In the genomic region with DNA sequence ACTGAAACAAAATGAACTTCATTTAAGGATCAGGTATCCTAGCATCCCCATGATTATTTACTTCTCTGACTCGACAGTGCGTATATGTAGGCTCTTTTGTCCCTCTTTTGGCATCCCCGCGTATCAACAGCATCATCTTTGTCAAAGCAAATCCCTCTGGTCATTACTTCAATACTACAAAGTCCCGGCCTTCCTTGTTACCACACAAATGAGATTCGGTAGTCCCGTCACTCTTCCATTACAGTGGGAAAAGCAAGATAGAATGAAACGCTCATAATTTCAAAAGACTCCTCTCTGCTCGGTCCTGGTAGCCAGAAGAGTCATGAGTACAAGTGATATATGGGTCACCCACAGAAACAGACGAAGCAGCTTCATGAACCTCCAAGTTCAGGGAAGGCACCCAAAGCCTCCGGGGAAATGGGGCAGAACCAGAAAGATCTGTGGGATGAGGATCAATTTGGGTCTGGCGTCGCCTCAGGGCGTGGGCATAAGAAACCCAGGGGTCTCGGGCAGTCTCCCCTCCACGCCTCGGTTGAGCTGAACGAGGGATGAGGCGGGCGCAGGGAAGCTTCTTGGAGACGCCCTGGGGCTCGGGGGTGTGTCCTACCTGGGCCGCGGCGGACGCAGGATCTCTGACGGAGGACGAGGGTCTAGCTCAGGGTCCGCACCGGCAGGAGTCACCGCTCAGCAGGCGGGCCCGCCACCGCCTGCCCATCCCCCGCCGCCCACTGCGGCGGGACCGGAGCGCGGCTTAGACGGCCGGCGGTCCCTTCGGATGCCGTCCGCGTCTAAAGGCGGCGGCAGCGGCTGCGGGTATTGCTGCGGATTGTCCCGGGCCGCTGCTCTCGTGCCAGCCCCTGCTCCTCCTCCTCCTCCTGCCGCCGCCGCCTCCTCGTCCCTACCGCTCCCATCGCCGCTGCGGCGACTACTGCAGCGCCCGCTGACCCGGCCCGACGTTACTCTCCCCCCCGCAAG, we compare ENCODE assay signal across 8 mouse cellular contexts. TPM values are rescaled to one million over a fixed set of nuclear protein-coding genes. Genes with fewer than 3 reads are reported as not detected.
A peak's percentile ranks its signal among the peaks of the same experiment; 100 is the strongest.
DNase-seq lines count a peak whose midpoint lies in the region; ATAC-seq and TF ChIP-seq lines count a peak whose summit lies in the region.

A gene (minus strand): TSS at position 680 of the 975 bp plus-strand sequence.

- H3K4me3 ChIP-seq in heart, adult 2 months = peak within 1 kb of the TSS; percentile 72
- H3K4me3 ChIP-seq in kidney, postnatal 0 days (replicated peaks; ENCODE audit: low read depth, low read length) = peak within 1 kb of the TSS; percentile 77
- H3K4me3 ChIP-seq in liver, postnatal 0 days (ENCODE audit: low read depth, low read length) = peak within 1 kb of the TSS; percentile 77
- H3K4me3 ChIP-seq in neural tube, embryonic 15.5 days (replicated peaks) = peak within 1 kb of the TSS; percentile 97

- WGBS in heart, adult 2 months = under 1% methylated on average over 70 of the region's 71 CpGs
- WGBS in kidney, postnatal 0 days = under 1% methylated on average over 64 of the region's 71 CpGs
- WGBS in liver, postnatal 0 days (ENCODE audit: insufficient replicate concordance) = 2% methylated on average over 64 of the region's 71 CpGs
- WGBS in neural tube, embryonic 15.5 days = under 1% methylated on average over 58 of the region's 71 CpGs

- no peak for TF ChIP-seq CTCF in heart, adult 2 months (IDR thresholded peaks at IDR 0.05)
- TF ChIP-seq CTCF in kidney, postnatal 0 days (IDR thresholded peaks at IDR 0.05; ENCODE audit: low read depth) = no peak
- no peak for TF ChIP-seq CTCF in liver, postnatal 0 days (IDR thresholded peaks at IDR 0.05; ENCODE audit: low read depth)

- no peak for TF ChIP-seq EP300 in heart, adult 2 months (IDR thresholded peaks at IDR 0.05; ENCODE audit: insufficient read depth, low read depth, low read length)
- no peak for TF ChIP-seq EP300 in liver, postnatal 0 days (IDR thresholded peaks at IDR 0.05; ENCODE audit: low read depth)

- no peaks in the 10 kb centered on the region for H3K27me3 ChIP-seq in heart, adult 2 months (ENCODE audit: control insufficient read depth, insufficient read depth, low read length)
- H3K27me3 ChIP-seq in kidney, postnatal 0 days (ENCODE audit: insufficient read depth, low read length) = no peaks in the 10 kb centered on the region
- no peaks in the 10 kb centered on the region for H3K27me3 ChIP-seq in liver, postnatal 0 days (ENCODE audit: insufficient read depth, low read length)
- no peaks in the 10 kb centered on the region for H3K27me3 ChIP-seq in neural tube, embryonic 15.5 days (replicated peaks)

- no peaks in the 10 kb centered on the region for H3K9me3 ChIP-seq in kidney, postnatal 0 days (replicated peaks; ENCODE audit: low read length)
- no peaks in the 10 kb centered on the region for H3K9me3 ChIP-seq in liver, postnatal 0 days (ENCODE audit: low read length)
- no peaks in the 10 kb centered on the region for H3K9me3 ChIP-seq in neural tube, embryonic 15.5 days (replicated peaks)

- H3K4me2 ChIP-seq in kidney, postnatal 0 days (ENCODE audit: low read length) = peak within 1 kb of the TSS; percentile 90
- H3K4me2 ChIP-seq in liver, postnatal 0 days (ENCODE audit: low read depth, low read length) = peak within 1 kb of the TSS; percentile 93
- peak within 1 kb of the TSS; percentile 68 for H3K4me2 ChIP-seq in neural tube, embryonic 15.5 days

- peaks cover 1% of the 10 kb centered on the region; the same call in 1 of the 2 replicates for H3K4me1 ChIP-seq in heart, adult 2 months (ENCODE audit: control insufficient read depth, insufficient read depth, low read length)
- H3K4me1 ChIP-seq in kidney, postnatal 0 days (replicated peaks; ENCODE audit: insufficient read depth, low read length) = no peaks in the 10 kb centered on the region
- peaks cover 12% of the 10 kb centered on the region for H3K4me1 ChIP-seq in liver, postnatal 0 days (ENCODE audit: insufficient read depth)
- H3K4me1 ChIP-seq in neural tube, embryonic 15.5 days = peaks cover 22% of the 10 kb centered on the region

- H3K36me3 ChIP-seq in heart, adult 2 months (ENCODE audit: control insufficient read depth, insufficient read depth, low read length) = no peaks in the 10 kb centered on the region
- H3K36me3 ChIP-seq in kidney, postnatal 0 days (ENCODE audit: insufficient read depth, low read length) = no peaks in the 10 kb centered on the region
- no peaks in the 10 kb centered on the region for H3K36me3 ChIP-seq in liver, postnatal 0 days (replicated peaks; ENCODE audit: insufficient read depth, low read length)
- H3K36me3 ChIP-seq in neural tube, embryonic 15.5 days = no peaks in the 10 kb centered on the region

- H3K27ac ChIP-seq in heart, adult 2 months = peak within 1 kb of the TSS; percentile 85
- peak within 1 kb of the TSS; percentile 27; the same call in 1 of the 2 replicates for H3K27ac ChIP-seq in kidney, postnatal 0 days
- H3K27ac ChIP-seq in liver, postnatal 0 days (ENCODE audit: low read depth) = peak within 1 kb of the TSS; percentile 52; the same call in 1 of the 2 replicates
- H3K27ac ChIP-seq in neural tube, embryonic 15.5 days (replicated peaks) = peak within 1 kb of the TSS; percentile 94

- H3K9ac ChIP-seq in heart, adult 2 months (ENCODE audit: low read depth, low read length) = peak within 1 kb of the TSS; percentile 74
- H3K9ac ChIP-seq in kidney, postnatal 0 days (ENCODE audit: low read depth, low read length) = peak within 1 kb of the TSS; percentile 65
- H3K9ac ChIP-seq in liver, postnatal 0 days (replicated peaks) = peak within 1 kb of the TSS; percentile 72
- H3K9ac ChIP-seq in neural tube, embryonic 15.5 days (replicated peaks) = peak within 1 kb of the TSS; percentile 89

- intact Hi-C loops in heart, adult 2 months (cut with DNase I) = loop anchor here (2.0 kb wide), 1 partner anchor 117 kb away; no protein-coding TSS in a partner anchor

- H3K79me2 ChIP-seq in heart, adult 2 months (replicated peaks; ENCODE audit: control insufficient read depth, insufficient read depth, low read length) = no peaks in the 10 kb centered on the region; the same call in none of the 2 replicates

- peak; percentile 57 for DNase-seq in 3T3-L1 (ENCODE audit: low read depth, low spot score)
- DNase-seq in ZHBTc4 (ENCODE audit: low read depth, low spot score) = peak; percentile 78
- DNase-seq in embryo, embryonic 10.5 days (ENCODE audit: low spot score) = peak; percentile 70
- DNase-seq in heart, adult 2 months = no peak
- peak; percentile 62 for DNase-seq in kidney, postnatal 0 days (ENCODE audit: low spot score)
- peak; percentile 70 for DNase-seq in liver, postnatal 0 days
- DNase-seq in thymus, postnatal 36 days = peak; percentile 54 to 70

- TF ChIP-seq POLR2A in heart, adult 2 months (IDR thresholded peaks at IDR 0.05; ENCODE audit: insufficient read depth, low read depth, low read length) = no peak; the same call in 1 of the 2 replicates

- ATAC-seq in kidney, postnatal 0 days (replicated peaks; ENCODE audit: low FRiP score, low read depth) = peak; percentile 64
- peak; percentile 47 for ATAC-seq in liver, postnatal 0 days
- ATAC-seq in neural tube, embryonic 15.5 days (ENCODE audit: low FRiP score) = peak; percentile 78

RNA-seq across cellular contexts. Expression of the gene that starts here (rescaled TPM):
- total RNA-seq in heart, adult 2 months (2021) = 10 to 100 TPM in 1 of 2 experiments, 1 to 10 TPM in 1; 9.8 to 12.8 TPM
- polyA plus RNA-seq in heart, adult 2 months (2012; rRNA removed) = 14.0 and 15.0 TPM in 2 replicates
- polyA plus RNA-seq in kidney, postnatal 0 days (2015; fragmentation: Nextera tagmentation; extraction: Ambion mirVana) = 3.8 and 4.8 TPM in 2 replicates
- 2.0 and 2.3 TPM in 2 replicates for polyA plus RNA-seq in liver, postnatal 0 days (2015; fragmentation: Nextera tagmentation; extraction: Ambion mirVana)
- polyA plus RNA-seq in neural tube, embryonic 15.5 days (2015; fragmentation: Nextera tagmentation; extraction: Ambion mirVana) = 5.7 and 6.3 TPM in 2 replicates

Comparison
In these comparisons a context has a peak if more than half of its experiments do, and no peak if none do; other contexts are left out.
1. DNase-seq: peak in 3T3-L1 (single experiment), ZHBTc4 (single experiment), embryo, embryonic 10.5 days (single experiment), kidney, postnatal 0 days (single experiment), liver, postnatal 0 days (single experiment) and thymus, postnatal 36 days (2 of 2); none in heart, adult 2 months (0 of 2).
2. H3K27ac ChIP-seq: peak in every context shown above with its lines; median percentile 94 in neural tube, embryonic 15.5 days; 85 in heart, adult 2 months; 52 in liver, postnatal 0 days; 27 in kidney, postnatal 0 days.
3. Peak in every context shown above with its lines, with median percentiles within 50 percentile points of each other: H3K4me3 ChIP-seq, H3K9ac ChIP-seq, ATAC-seq and H3K4me2 ChIP-seq.